Mouse (Mus musculus) gastrocnemius, postnatal 14 days (tissue): ENCODE measurements around the gene 4930512M02Rik. TPM values are rescaled to one million over a fixed set of nuclear protein-coding genes. Genes with fewer than 3 reads are reported as not detected.

Experiments used
- DNase-seq: peaks from one replicate; pipeline ENCODE4 v3.0.0; 2021; ENCODE audit warnings: mixed read lengths
- intact Hi-C: fragments of 180-260 bp; cut with DNase I; formaldehyde crosslinking; loops from one replicate; pipeline ENCODE4 v1.15.1; 2025; ENCODE audit warnings: low total_unique reads
- total RNA-seq, 2 experiments: library from RNA; stranded (reverse); gene quantifications; 2 replicates each; pipeline ENCODE4 v1.2.3; 2021

Gene 4930512M02Rik
- total RNA-seq, 2 experiments from 2014 or later = not detected

- DNase-seq = no peak
- intact Hi-C loops = no loop called here
Observed at GRCm38 (mm10) chr11:11568033-11568432, 59.6 kb downstream of the 4930512M02Rik start.

GRCm38 (mm10) chr11:11565146-11565820 is 62.4 kb downstream of the 4930512M02Rik start:
- DNase-seq = no peak
- intact Hi-C loops = no loop called here

- intact Hi-C loops = no loop called here
- DNase-seq = no peak
Observed at GRCm38 (mm10) chr11:11564266-11565044, 63.2 kb downstream of the 4930512M02Rik start.

DNA sequence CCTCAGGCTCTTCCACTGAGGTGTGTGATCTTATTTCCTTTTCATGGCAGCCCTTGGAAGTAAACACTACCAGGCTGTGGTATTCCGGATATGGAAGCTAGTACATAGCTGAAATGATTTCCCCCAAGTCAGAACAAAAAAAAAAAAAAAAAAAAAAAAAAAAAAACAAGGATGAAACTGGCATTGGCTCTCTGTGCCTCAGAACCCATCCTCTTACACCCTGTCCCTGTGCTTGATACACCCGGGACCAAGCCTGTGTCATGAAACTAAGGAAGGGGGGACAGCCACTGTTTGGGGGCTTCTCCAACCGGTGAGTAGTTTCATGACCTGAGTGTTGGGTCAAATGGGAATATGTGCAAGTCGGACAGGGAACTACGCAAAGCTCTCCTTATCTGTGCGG is 66.5 kb downstream of the 4930512M02Rik start:
- no peak for DNase-seq
- intact Hi-C loops = no loop called here

GRCm38 (mm10) chr11:11559099-11559686 is 68.4 kb downstream of the 4930512M02Rik start:
- intact Hi-C loops = loop anchor here (5.0 to 10.0 kb wide), 2 partner anchors 228 to 416 kb away; no protein-coding TSS in a partner anchor
- DNase-seq = no peak

- DNase-seq = no peak
- intact Hi-C loops = loop anchor here (5.0 to 10.0 kb wide), 2 partner anchors 229 to 416 kb away; no protein-coding TSS in a partner anchor
Observed at GRCm38 (mm10) chr11:11558662-11559061, 69.0 kb downstream of the 4930512M02Rik start.

- intact Hi-C loops = loop anchor here (5.0 to 10.0 kb wide), 2 partner anchors 230 to 417 kb away; no protein-coding TSS in a partner anchor
- DNase-seq = peak; percentile 14
Observed at GRCm38 (mm10) chr11:11557173-11557967, 70.3 kb downstream of the 4930512M02Rik start.

- intact Hi-C loops = loop anchor here (5.0 to 10.0 kb wide), 2 partner anchors 231 to 419 kb away; no protein-coding TSS in a partner anchor
- no peak for DNase-seq
Observed at GRCm38 (mm10) chr11:11556186-11556585, 71.4 kb downstream of the 4930512M02Rik start.

DNA sequence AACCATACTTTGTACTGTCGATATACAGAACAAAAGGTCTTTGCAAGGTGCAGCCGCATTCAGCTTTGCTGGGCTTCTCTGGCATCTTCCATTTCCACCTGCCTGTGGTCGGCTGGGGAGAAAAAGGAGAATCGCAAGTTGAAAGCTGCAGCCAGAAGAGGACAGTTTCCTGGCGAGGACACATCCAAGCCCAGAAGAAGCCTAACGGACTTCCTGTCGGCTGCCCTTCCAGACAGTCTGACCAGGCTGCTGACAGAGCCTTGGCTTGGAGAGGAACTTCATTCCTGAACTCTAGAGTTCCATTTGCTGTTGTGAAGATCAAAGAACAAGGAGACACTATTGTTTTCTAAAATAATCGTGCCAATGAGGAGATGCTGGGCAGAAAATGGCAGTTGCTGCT is 72.1 kb downstream of the 4930512M02Rik start:
- intact Hi-C loops = loop anchor here (5.0 to 10.0 kb wide), 2 partner anchors 232 to 419 kb away; no protein-coding TSS in a partner anchor
- no peak for DNase-seq

GRCm38 (mm10) chr11:11547597-11548240 is 79.9 kb downstream of the 4930512M02Rik start:
- no peak for DNase-seq
- intact Hi-C loops = no loop called here

- DNase-seq = no peak
- intact Hi-C loops = no loop called here
Observed at GRCm38 (mm10) chr11:11546903-11547511, 80.6 kb downstream of the 4930512M02Rik start.

GRCm38 (mm10) chr11:11545948-11546347 is 81.7 kb downstream of the 4930512M02Rik start:
- DNase-seq = no peak
- intact Hi-C loops = no loop called here

Other genes with a start within 250 kb of the 4930512M02Rik start
- under 1 TPM; 0.49 to 0.53 TPM for gene Spata48, start 165.7 kb downstream of the 4930512M02Rik start, total RNA-seq
- gene Zpbp, start 165.4 kb downstream of the 4930512M02Rik start, total RNA-seq = under 1 TPM; 0.24 to 0.33 TPM
- under 1 TPM; 0.42 to 0.66 TPM for gene Ikzf1, start 57.2 kb upstream of the 4930512M02Rik start, total RNA-seq
- gene Fignl1, start 181.1 kb upstream of the 4930512M02Rik start, total RNA-seq = 1 to 10 TPM; 1.5 to 2.9 TPM